In genomic region chr2:38223759-38224158, GRCm38 (mm10) we compare ENCODE assay signal across 23 mouse cellular contexts.
DNase-seq lines count a peak whose midpoint lies in the region; ATAC-seq lines count a peak whose summit lies in the region.
"Had no signal": no experiment of that assay in that cellular context is flagged by ENCODE, and none has a peak within 500 bp of the region (broad histone marks: within the 10 kb centered on the region; RNA-seq: fewer than 3 reads in every experiment).

No protein-coding gene starts in this region.

- 0 out of 2 replicates have a peak, but pooled peaks cover 3% of the 10 kb centered on the region for H3K4me1 ChIP-seq in embryonic facial prominence, embryonic 14.5 days (ENCODE audit: control insufficient read depth, insufficient read depth, low read length)
- peaks cover 54% of the 10 kb centered on the region for H3K4me1 ChIP-seq in embryonic facial prominence, embryonic 10.5 days

- no peak overlapping the region for H3K9ac ChIP-seq in embryonic facial prominence, embryonic 14.5 days (ENCODE audit: low read depth, low read length)
- H3K9ac ChIP-seq: forebrain, embryonic 13.5 days; heart, embryonic 13.5 days had no signal

- H3K36me3 ChIP-seq in embryonic facial prominence, embryonic 14.5 days (ENCODE audit: control insufficient read depth, insufficient read depth, low read length), result no peaks in the 10 kb centered on the region
- H3K36me3 ChIP-seq in embryonic facial prominence, embryonic 10.5 days (replicated peaks), result no peaks in the 10 kb centered on the region
- H3K36me3 ChIP-seq: heart, embryonic 13.5 days; hindbrain, embryonic 10.5 days had no signal

- peak; percentile 38 for DNase-seq in embryonic facial prominence, embryonic 14.5 days (ENCODE audit: low spot score)
- DNase-seq in embryonic facial prominence, embryonic 10.5 days (ENCODE audit: low spot score), result no peak
- DNase-seq in heart, adult 8-10 months (ENCODE audit: low spot score), result peak; percentile 32
- DNase-seq in heart, postnatal 4 days, result no peak
- peak; percentile 90 for DNase-seq in adipocyte (ENCODE audit: low spot score)
- DNase-seq in heart, postnatal 10 days, result peak; percentile 21 to 28
- no peak for DNase-seq in right cerebral cortex, postnatal 25 days
- DNase-seq: cerebellum, adult 9-10 months; kidney, adult 8-10 months; kidney, postnatal 25 days; layer of hippocampus, adult 9-11 months; left cerebral cortex, postnatal 4 days; liver; midbrain, embryonic 14.5 days; thymus, adult 2 months had no signal

- intact Hi-C loops in heart, postnatal 10 days (cut with DNase I), result no loop called here

- H3K4me2 ChIP-seq in embryonic facial prominence, embryonic 14.5 days (ENCODE audit: low read depth, low read length), result no peak overlapping the region
- H3K4me2 ChIP-seq: forebrain, embryonic 13.5 days; heart, embryonic 13.5 days had no signal

- H3K9me3 ChIP-seq in embryonic facial prominence, embryonic 14.5 days (ENCODE audit: control insufficient read depth, low read length), result no peaks in the 10 kb centered on the region
- no peaks in the 10 kb centered on the region for H3K9me3 ChIP-seq in embryonic facial prominence, embryonic 10.5 days
- H3K9me3 ChIP-seq: forebrain, embryonic 13.5 days; heart, embryonic 13.5 days; hindbrain, embryonic 10.5 days had no signal

- H3K27ac ChIP-seq in embryonic facial prominence, embryonic 14.5 days (replicated peaks; ENCODE audit: low read depth, low read length), result no peak overlapping the region
- H3K27ac ChIP-seq in embryonic facial prominence, embryonic 10.5 days (replicated peaks), result no peak overlapping the region
- H3K27ac ChIP-seq: forebrain, embryonic 13.5 days; heart, embryonic 13.5 days; hindbrain, embryonic 10.5 days; left cerebral cortex, adult 2 months had no signal

- no peak for ATAC-seq in embryonic facial prominence, embryonic 14.5 days (ENCODE audit: low read depth)
- no peak for ATAC-seq in inflammation-experienced regulatory T-cells, adult 6 months
- ATAC-seq: forebrain, embryonic 13.5 days; lung, postnatal 0 days; Patski had no signal

- H3K4me3 ChIP-seq in embryonic facial prominence, embryonic 14.5 days (ENCODE audit: low read depth, low read length), result no peak overlapping the region
- H3K4me3 ChIP-seq in embryonic facial prominence, embryonic 10.5 days, result no peak overlapping the region
- H3K4me3 ChIP-seq: forebrain, embryonic 13.5 days; heart, embryonic 13.5 days; hindbrain, embryonic 10.5 days; left cerebral cortex, adult 2 months; myocyte had no signal

- 28% methylated on average over 2 of the region's 2 CpGs for WGBS in embryonic facial prominence, embryonic 14.5 days
- 26% methylated on average over 2 of the region's 2 CpGs for WGBS in embryonic facial prominence, embryonic 10.5 days

- no peaks in the 10 kb centered on the region for H3K27me3 ChIP-seq in embryonic facial prominence, embryonic 14.5 days (replicated peaks; ENCODE audit: control insufficient read depth, insufficient read depth, low read length)
- peaks cover 70% of the 10 kb centered on the region for H3K27me3 ChIP-seq in embryonic facial prominence, embryonic 10.5 days (replicated peaks; ENCODE audit: low read depth, poor library complexity, severe bottlenecking)
- H3K27me3 ChIP-seq: forebrain, embryonic 13.5 days; heart, embryonic 13.5 days; Patski had no signal

Comparison
In these comparisons a context has a peak if more than half of its experiments do, and no peak if none do; other contexts are left out.
1. DNase-seq: peak in embryonic facial prominence, embryonic 14.5 days (single experiment), heart, adult 8-10 months (single experiment), adipocyte (single experiment) and heart, postnatal 10 days (2 of 2); none in embryonic facial prominence, embryonic 10.5 days (single experiment), heart, postnatal 4 days (single experiment) and right cerebral cortex, postnatal 25 days (single experiment).